Mouse (Mus musculus): ENCODE measurements around the gene Olfr1328.
"Not testable (repeated sequence)": the region's sequence is repeated elsewhere in the genome, so short reads cannot be mapped to it uniquely, and the experiment has no call there.

Olfr1328 gene

DNA sequence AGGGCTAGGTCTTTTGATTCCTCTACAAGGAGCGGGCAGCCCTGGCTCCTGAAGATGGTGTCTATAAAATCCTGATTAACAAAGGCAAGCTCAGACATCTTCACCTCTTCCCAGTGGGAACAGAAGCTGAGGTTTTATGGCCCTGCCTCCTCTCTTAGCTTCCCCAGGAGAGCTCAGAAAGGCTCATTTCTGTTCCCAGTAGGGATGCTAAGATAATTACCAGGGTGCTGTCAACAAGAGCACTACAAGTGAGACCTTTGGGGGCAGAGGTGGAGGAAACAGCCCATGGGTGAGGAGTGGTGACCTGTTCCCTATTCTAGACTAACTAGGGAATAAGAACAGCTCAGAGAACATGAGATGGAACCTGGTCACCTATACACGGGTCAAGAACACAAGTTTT, at the start of gene Olfr1328:
TSS of gene Olfr1328 (minus strand) at position 101 of the 400 bp plus-strand sequence.
- no peak for DNase-seq (ENCODE audit: low read depth, low spot score)

DNA sequence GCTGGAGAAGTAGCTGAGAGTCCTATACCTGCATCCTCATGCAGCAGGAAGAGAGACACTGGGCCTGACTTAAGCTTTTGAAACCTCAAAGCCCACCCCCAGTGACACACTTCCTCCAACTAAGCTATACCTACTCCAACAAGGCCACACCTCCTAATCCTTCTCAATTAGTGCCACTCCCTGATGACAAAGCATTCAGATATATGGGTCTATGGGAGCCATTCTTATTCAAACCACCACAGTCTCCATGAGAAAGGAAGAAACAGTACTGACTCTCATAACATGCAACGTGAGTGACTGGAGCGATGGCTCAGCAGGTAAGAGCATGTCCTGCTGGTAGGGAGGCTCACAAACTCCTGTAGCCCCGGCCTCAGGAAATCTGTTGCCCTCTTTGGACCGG, 46.9 kb upstream of the Olfr1328 start:
- no peak for DNase-seq (ENCODE audit: low read depth, low spot score)

GRCm38 (mm10) chr4:118973281-118973680, 34.9 kb upstream of the Olfr1328 start:
- DNase-seq (ENCODE audit: low read depth, low spot score): no peak

GRCm38 (mm10) chr4:118967711-118968110, 29.3 kb upstream of the Olfr1328 start:
- no peak for DNase-seq (ENCODE audit: low read depth, low spot score)

GRCm38 (mm10) chr4:118961141-118961628, 22.8 kb upstream of the Olfr1328 start, which contains the start of gene Lao1:
Gene Lao1, plus strand, starts transcription at chr4:118961578.
- no peak for DNase-seq (ENCODE audit: low read depth, low spot score)

DNA sequence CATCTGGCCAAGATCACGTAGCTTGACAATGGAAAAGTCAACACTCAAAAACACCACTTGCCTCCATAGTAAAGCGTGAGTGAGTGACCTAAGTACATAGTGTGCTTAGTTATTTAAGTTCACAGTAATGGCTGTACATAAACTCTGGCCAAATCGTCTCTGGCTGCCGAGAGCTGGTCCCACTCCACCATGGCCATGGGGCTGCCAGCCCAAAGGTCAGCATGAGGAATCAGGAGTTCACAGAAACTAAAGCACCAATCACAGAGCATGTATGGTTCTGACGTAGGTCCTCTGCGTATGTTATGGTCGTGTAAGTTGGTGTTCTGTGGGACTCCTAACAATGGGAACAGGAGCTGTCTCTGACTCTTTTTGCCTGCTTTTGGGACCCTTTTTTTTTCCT, 20.4 kb upstream of the Olfr1328 start:
- DNase-seq (ENCODE audit: low read depth, low spot score): no peak

DNA sequence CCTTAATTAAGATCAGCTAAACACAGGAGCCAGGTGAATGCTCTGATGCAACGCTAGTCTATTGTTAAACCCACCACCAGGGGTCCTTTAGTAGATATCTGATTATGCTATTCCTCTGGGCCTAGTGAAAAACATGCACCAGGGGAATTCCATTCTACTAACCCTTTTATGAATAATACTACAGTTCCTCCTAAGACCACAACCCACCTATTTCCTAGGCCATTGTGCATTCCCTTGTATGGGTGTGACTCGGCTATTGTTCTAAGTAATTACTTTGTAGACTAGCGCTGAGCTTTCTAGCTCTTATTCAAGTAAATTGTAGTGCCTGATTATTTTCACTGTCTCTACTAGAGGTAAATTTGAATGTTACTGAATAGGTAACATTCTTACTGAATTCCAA, 7.1 kb downstream of the Olfr1328 start:
- not testable (repeated sequence) for DNase-seq (ENCODE audit: low read depth, low spot score)

DNA sequence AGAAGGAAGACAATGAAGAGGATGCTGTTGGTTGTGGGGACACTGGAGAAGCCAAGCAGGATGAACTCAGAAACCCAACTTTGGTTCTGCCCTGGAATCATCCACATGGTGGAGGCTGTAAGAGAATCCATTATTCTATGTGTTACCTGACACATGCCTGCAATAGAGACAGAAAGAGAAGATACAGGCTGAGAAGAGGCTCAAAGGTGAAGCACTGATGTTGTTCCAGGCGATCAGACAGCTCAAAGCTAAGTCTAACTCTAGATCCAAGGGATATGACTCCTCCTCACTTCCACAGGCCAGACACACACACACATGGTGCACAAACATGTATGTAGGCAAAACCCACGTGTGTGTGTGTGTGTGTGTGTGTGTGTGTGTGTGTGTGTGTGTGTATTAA, 21.0 kb downstream of the Olfr1328 start, which contains the start of gene Olfr1329:
TSS of gene Olfr1329 (minus strand) at position 101 of the 400 bp plus-strand sequence.
- not testable (repeated sequence) for DNase-seq (ENCODE audit: low read depth, low spot score)

- no peak for DNase-seq (ENCODE audit: low read depth, low spot score)
These were observed 36.4 kb downstream of the Olfr1328 start for GRCm38 (mm10) chr4:118901981-118902380.

DNA sequence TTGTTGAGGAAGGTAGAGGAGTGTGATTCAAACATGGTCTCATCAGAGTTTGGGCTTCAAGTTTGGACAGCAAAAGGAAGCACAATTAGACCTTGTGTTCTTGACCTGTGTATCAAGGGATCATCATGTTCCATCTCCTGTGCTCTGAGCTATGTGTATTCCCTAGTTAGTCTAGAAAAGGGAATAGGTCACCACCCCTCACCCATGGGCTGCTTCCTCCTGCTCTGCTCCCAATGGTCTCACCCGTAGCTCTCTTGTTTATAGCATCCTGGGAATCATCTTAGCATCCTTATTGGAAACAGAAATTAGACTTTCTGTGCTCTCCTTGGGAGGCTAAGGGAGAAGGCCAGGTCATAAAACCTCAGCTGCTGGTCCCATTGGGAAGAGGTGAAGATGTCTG, 50.1 kb downstream of the Olfr1328 start, which contains the start of gene Olfr1330:
TSS of gene Olfr1330 (plus strand) at position 301 of the 400 bp plus-strand sequence.
- DNase-seq (ENCODE audit: low read depth, low spot score): no peak
